In genomic region chr1:87684071-87684470, GRCm38 (mm10) we compare ENCODE assay signal across 27 mouse cellular contexts.
"Had no signal": no experiment of that assay in that cellular context is flagged by ENCODE, and none has a peak within 500 bp of the region (broad histone marks: within the 10 kb centered on the region; RNA-seq: fewer than 3 reads in every experiment).

No protein-coding gene starts in this region.

- H3K27ac ChIP-seq: limb, embryonic 10.5 days; limb, embryonic 12.5 days; limb, embryonic 13.5 days; limb, embryonic 15.5 days; liver, embryonic 12.5 days; liver, embryonic 13.5 days; liver, embryonic 14.5 days; liver, embryonic 15.5 days; lung, embryonic 15.5 days; macrophage; midbrain, embryonic 10.5 days; midbrain, embryonic 12.5 days; midbrain, embryonic 13.5 days; midbrain, embryonic 15.5 days; neural tube, embryonic 12.5 days had no signal

- H3K4me3 ChIP-seq: limb, embryonic 10.5 days; limb, embryonic 12.5 days; limb, embryonic 13.5 days; limb, embryonic 15.5 days; liver, embryonic 12.5 days; liver, embryonic 13.5 days; liver, embryonic 15.5 days; lung, embryonic 15.5 days; midbrain, embryonic 10.5 days; midbrain, embryonic 12.5 days; midbrain, embryonic 13.5 days; midbrain, embryonic 15.5 days; myocyte; neural tube, embryonic 12.5 days had no signal

- H3K36me3 ChIP-seq: limb, embryonic 10.5 days; limb, embryonic 12.5 days; limb, embryonic 13.5 days; limb, embryonic 15.5 days; lung, embryonic 15.5 days; midbrain, embryonic 10.5 days; midbrain, embryonic 12.5 days; midbrain, embryonic 13.5 days; midbrain, embryonic 15.5 days; neural tube, embryonic 12.5 days had no signal

- H3K4me1 ChIP-seq: limb, embryonic 12.5 days; liver, embryonic 12.5 days; liver, embryonic 13.5 days; liver, embryonic 15.5 days; lung, embryonic 15.5 days; midbrain, embryonic 10.5 days; midbrain, embryonic 12.5 days; midbrain, embryonic 13.5 days; midbrain, embryonic 15.5 days; neural tube, embryonic 12.5 days had no signal

- DNase-seq: liver; liver, embryonic 13.5 days; liver, postnatal 0 days; lung, adult 18-20 months; lung, adult 2 months; lung, embryonic 14.5 days; lung, postnatal 10 days; lung, postnatal 14 days; lung, postnatal 36 days; lung, postnatal 4 days; midbrain, embryonic 14.5 days had no signal

- H3K27me3 ChIP-seq: limb, embryonic 12.5 days; limb, embryonic 13.5 days; limb, embryonic 15.5 days; liver, embryonic 12.5 days; liver, embryonic 13.5 days; liver, embryonic 15.5 days; lung, embryonic 15.5 days; megakaryocyte, embryonic 14.5 days; midbrain, embryonic 12.5 days; midbrain, embryonic 13.5 days; midbrain, embryonic 15.5 days; neural tube, embryonic 12.5 days had no signal

- H3K9me3 ChIP-seq: limb, embryonic 10.5 days; limb, embryonic 12.5 days; limb, embryonic 13.5 days; limb, embryonic 15.5 days; liver, embryonic 13.5 days; liver, embryonic 15.5 days; lung, embryonic 15.5 days; midbrain, embryonic 12.5 days; midbrain, embryonic 15.5 days had no signal
